Mouse (Mus musculus) embryonic fibroblast, embryonic 13.5 days (primary cell): Measurements from ENCODE around the gene Nt5e.

ENCODE experiments used
- CTCF ChIP-seq: IDR thresholded peaks from 2 replicates; pipeline ENCODE4 v1.5.1; 2011; ENCODE audit warnings: mild to moderate bottlenecking, control low read depth, low read length, moderate library complexity, borderline replicate concordance; ENCODE audit not compliant: insufficient read depth
- POLR2A ChIP-seq: IDR thresholded peaks from 2 replicates; pipeline ENCODE4 v1.6.1; 2011; ENCODE audit warnings: low read depth, mild to moderate bottlenecking, control low read depth, low read length, moderate library complexity

- TF ChIP-seq POLR2A (no peak), CTCF (no peak)
Measured at GRCm38 (mm10) chr9:88279728-88280127, 47.3 kb upstream of the Nt5e start.
